8 mouse cellular contexts compared by ENCODE assay signal in genomic region chr16:20547423-20547822, GRCm38 (mm10). TPM values are rescaled to one million over a fixed set of nuclear protein-coding genes. Genes with fewer than 3 reads are reported as not detected.
DNase-seq lines count a peak whose midpoint lies in the region; ATAC-seq lines count a peak whose summit lies in the region.

No protein-coding gene starts in this region.

- peaks cover 64% of the 10 kb centered on the region for H3K36me3 ChIP-seq in embryonic facial prominence, embryonic 10.5 days (replicated peaks)
- H3K36me3 ChIP-seq in limb, embryonic 12.5 days: peaks cover 61% of the 10 kb centered on the region
- peaks cover 55% of the 10 kb centered on the region for H3K36me3 ChIP-seq in neural tube, embryonic 12.5 days

- no peak for ATAC-seq in limb, embryonic 12.5 days (ENCODE audit: insufficient number of reproducible peaks, insufficient read depth, low FRiP score, low TSS enrichment, low read depth)
- no peak for ATAC-seq in neural tube, embryonic 12.5 days (ENCODE audit: low FRiP score, low read depth)

- H3K9ac ChIP-seq in limb, embryonic 12.5 days (replicated peaks): peak overlapping the region; percentile 84; the same call in 1 of the 2 replicates
- H3K9ac ChIP-seq in neural tube, embryonic 12.5 days: 0 out of 2 replicates have a peak overlapping the region, but pooled peaks have one; percentile 3

- peak; percentile 38 for DNase-seq in kidney, adult 9 months
- DNase-seq in kidney, postnatal 14 days: no peak
- DNase-seq in embryonic facial prominence, embryonic 10.5 days (ENCODE audit: low spot score): no peak
- no peak for DNase-seq in spleen, postnatal 36 days (ENCODE audit: low spot score in 2 of 2)
- DNase-seq in embryo, embryonic 10 days (ENCODE audit: low spot score): no peak
- no peak for DNase-seq in c-Kit-positive CD71-positive TER-119-positive erythroid progenitor cells, embryonic 14.5 days (ENCODE audit: low spot score)

- no peaks in the 10 kb centered on the region for H3K9me3 ChIP-seq in embryonic facial prominence, embryonic 10.5 days
- no peaks in the 10 kb centered on the region for H3K9me3 ChIP-seq in limb, embryonic 12.5 days
- H3K9me3 ChIP-seq in neural tube, embryonic 12.5 days: no peaks in the 10 kb centered on the region

- peak overlapping the region; percentile 93 for H3K4me3 ChIP-seq in embryonic facial prominence, embryonic 10.5 days
- H3K4me3 ChIP-seq in limb, embryonic 12.5 days (replicated peaks): peak overlapping the region; percentile 84
- H3K4me3 ChIP-seq in neural tube, embryonic 12.5 days: peak overlapping the region; percentile 74; the same call in 1 of the 2 replicates

- H3K4me2 ChIP-seq in limb, embryonic 12.5 days: peak overlapping the region; percentile 87
- H3K4me2 ChIP-seq in neural tube, embryonic 12.5 days (replicated peaks): peak overlapping the region; percentile 92

- peaks cover 16% of the 10 kb centered on the region for H3K4me1 ChIP-seq in embryonic facial prominence, embryonic 10.5 days
- peaks cover 15% of the 10 kb centered on the region for H3K4me1 ChIP-seq in limb, embryonic 12.5 days (replicated peaks)
- peaks cover 17% of the 10 kb centered on the region for H3K4me1 ChIP-seq in neural tube, embryonic 12.5 days

- no peak overlapping the region for H3K27ac ChIP-seq in embryonic facial prominence, embryonic 10.5 days (replicated peaks)
- H3K27ac ChIP-seq in limb, embryonic 12.5 days: peak overlapping the region; percentile 73
- no peak overlapping the region for H3K27ac ChIP-seq in neural tube, embryonic 12.5 days

- 61% methylated on average over 5 of the region's 5 CpGs for WGBS in embryonic facial prominence, embryonic 10.5 days
- WGBS in limb, embryonic 12.5 days: 42% methylated on average over 5 of the region's 5 CpGs
- WGBS in neural tube, embryonic 12.5 days: 61% methylated on average over 5 of the region's 5 CpGs

- H3K27me3 ChIP-seq in embryonic facial prominence, embryonic 10.5 days (replicated peaks; ENCODE audit: low read depth, poor library complexity, severe bottlenecking): no peaks in the 10 kb centered on the region
- H3K27me3 ChIP-seq in limb, embryonic 12.5 days: no peaks in the 10 kb centered on the region
- no peaks in the 10 kb centered on the region for H3K27me3 ChIP-seq in neural tube, embryonic 12.5 days (replicated peaks)

RNA-seq across cellular contexts. Expression of gene Abcf3, which starts 1.0 kb away (rescaled TPM):
- polyA plus RNA-seq in embryonic facial prominence, embryonic 10.5 days (2016; fragmentation: Nextera tagmentation; extraction: Ambion mirVana): 57.2 and 59.6 TPM in 2 replicates
- polyA plus RNA-seq in limb, embryonic 12.5 days (2016; fragmentation: Nextera tagmentation; extraction: Ambion mirVana): 68.9 and 69.8 TPM in 2 replicates
- polyA plus RNA-seq in neural tube, embryonic 12.5 days (2016; fragmentation: Nextera tagmentation; extraction: Ambion mirVana): 70.9 and 81.2 TPM in 2 replicates

RNA-seq across cellular contexts. Expression of gene Ap2m1, which starts 12.1 kb away (rescaled TPM):
- 604 and 650 TPM in 2 replicates for polyA plus RNA-seq in embryonic facial prominence, embryonic 10.5 days (2016; fragmentation: Nextera tagmentation; extraction: Ambion mirVana)
- 616 and 634 TPM in 2 replicates for polyA plus RNA-seq in limb, embryonic 12.5 days (2016; fragmentation: Nextera tagmentation; extraction: Ambion mirVana)
- 922 and 966 TPM in 2 replicates for polyA plus RNA-seq in neural tube, embryonic 12.5 days (2016; fragmentation: Nextera tagmentation; extraction: Ambion mirVana)

RNA-seq across cellular contexts. Expression of gene Dvl3, which starts 30.6 kb away (rescaled TPM):
- 33.0 and 35.1 TPM in 2 replicates for polyA plus RNA-seq in embryonic facial prominence, embryonic 10.5 days (2016; fragmentation: Nextera tagmentation; extraction: Ambion mirVana)
- 27.8 and 35.3 TPM in 2 replicates for polyA plus RNA-seq in limb, embryonic 12.5 days (2016; fragmentation: Nextera tagmentation; extraction: Ambion mirVana)
- 48.2 and 54.9 TPM in 2 replicates for polyA plus RNA-seq in neural tube, embryonic 12.5 days (2016; fragmentation: Nextera tagmentation; extraction: Ambion mirVana)

RNA-seq across cellular contexts. Expression of gene Vwa5b2, which starts 41.8 kb away (rescaled TPM):
- 2.0 and 3.0 TPM in 2 replicates for polyA plus RNA-seq in embryonic facial prominence, embryonic 10.5 days (2016; fragmentation: Nextera tagmentation; extraction: Ambion mirVana)
- 0.93 and 1.2 TPM in 2 replicates for polyA plus RNA-seq in limb, embryonic 12.5 days (2016; fragmentation: Nextera tagmentation; extraction: Ambion mirVana)
- polyA plus RNA-seq in neural tube, embryonic 12.5 days (2016; fragmentation: Nextera tagmentation; extraction: Ambion mirVana): 12.7 and 14.0 TPM in 2 replicates

RNA-seq across cellular contexts. Expression of gene Eif2b5, which starts 48.8 kb away (rescaled TPM):
- polyA plus RNA-seq in embryonic facial prominence, embryonic 10.5 days (2016; fragmentation: Nextera tagmentation; extraction: Ambion mirVana): 157 and 169 TPM in 2 replicates
- 140 and 144 TPM in 2 replicates for polyA plus RNA-seq in limb, embryonic 12.5 days (2016; fragmentation: Nextera tagmentation; extraction: Ambion mirVana)
- 121 and 125 TPM in 2 replicates for polyA plus RNA-seq in neural tube, embryonic 12.5 days (2016; fragmentation: Nextera tagmentation; extraction: Ambion mirVana)
